Mouse (Mus musculus) monocyte, adult 5-6 weeks (primary cell): Measurements from ENCODE around the gene Slc32a1. TPM values are rescaled to one million over a fixed set of nuclear protein-coding genes. Genes with fewer than 3 reads are reported as not detected.

Source experiments
- ATAC-seq: fragments of 153-309, 156-312 bp; replicated peaks from 2 replicates; pipeline ENCODE4 v1.8.0; 2017; ENCODE audit warnings: mild to moderate bottlenecking; ENCODE audit not compliant: low TSS enrichment, insufficient number of reproducible peaks, severe bottlenecking, poor library complexity, low FRiP score
- total RNA-seq: library from RNA; stranded (forward); fragments of 200-1000, 200-491, 200-594 nt; gene quantifications from 3 replicates; pipeline ENCODE4 v1.2.3, GENCODE M21; 2017

Gene Slc32a1
- total RNA-seq, 1 experiment from 2014 or later, result not detected

GRCm38 (mm10) chr2:158651159-158651908, 40.8 kb downstream of the Slc32a1 start:
- ATAC-seq, result no peak

- peak; percentile 64 for ATAC-seq
Measured at GRCm38 (mm10) chr2:158652985-158653384, 42.4 kb downstream of the Slc32a1 start.

DNA sequence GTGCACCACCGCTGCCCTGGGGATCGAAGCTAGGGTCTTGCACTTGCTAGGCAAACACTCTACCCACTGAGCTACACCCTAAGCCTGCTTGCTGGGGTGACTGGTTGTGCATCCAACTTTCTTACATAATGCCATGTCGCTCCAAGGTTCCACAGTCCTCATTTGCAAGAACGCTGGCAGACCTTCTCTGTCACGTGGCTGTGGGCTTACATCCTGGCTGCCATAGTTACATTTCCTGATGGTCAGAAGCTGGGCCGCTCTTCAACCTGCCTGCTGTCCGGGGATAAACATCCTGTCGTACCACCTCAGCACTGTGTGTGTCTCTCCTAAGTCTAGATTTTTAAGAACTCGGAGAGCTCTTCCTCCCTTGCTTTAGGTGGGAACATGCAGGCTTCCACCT, 44.1 kb downstream of the Slc32a1 start:
- ATAC-seq, result no peak

DNA sequence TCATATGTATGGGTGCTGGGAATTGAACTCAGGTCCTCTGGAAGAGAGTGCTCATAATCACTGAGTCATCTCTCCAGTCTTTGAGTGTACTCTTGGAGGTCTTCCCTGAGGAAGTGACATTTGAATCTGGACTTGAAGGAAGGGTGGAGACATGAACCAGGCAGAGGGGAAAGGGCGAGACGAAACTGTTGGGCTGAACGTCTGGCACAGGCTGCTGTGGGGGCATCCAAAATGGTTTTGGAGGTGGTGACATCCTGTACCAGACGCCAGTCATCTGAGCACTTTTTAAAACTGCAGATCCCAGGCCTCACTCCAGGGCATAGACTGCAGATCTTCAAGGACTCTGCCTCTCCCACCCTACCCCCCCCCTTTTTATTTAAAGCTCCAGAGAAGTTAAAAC, 45.2 kb downstream of the Slc32a1 start:
- no peak for ATAC-seq

GRCm38 (mm10) chr2:158658822-158659221, 48.3 kb downstream of the Slc32a1 start:
- ATAC-seq, result no peak

DNA sequence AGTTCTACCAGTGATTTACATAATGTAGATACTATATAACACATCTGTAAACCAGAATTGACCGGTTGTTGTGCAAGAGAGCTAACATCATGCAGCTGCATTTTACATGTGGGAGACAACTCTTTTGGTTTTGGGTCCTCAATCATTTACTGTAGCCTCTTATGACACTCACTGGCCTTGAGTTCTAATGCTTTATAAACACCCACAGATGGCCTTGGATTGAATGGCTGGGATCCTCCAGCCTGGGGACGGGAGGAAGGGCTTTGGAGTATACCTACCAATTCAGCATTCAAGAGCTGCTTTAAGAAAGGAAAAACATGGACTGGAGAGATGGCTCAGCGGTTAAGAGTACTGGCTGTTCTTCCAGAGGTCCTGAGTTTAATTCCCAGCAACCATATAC, 48.8 kb downstream of the Slc32a1 start:
- ATAC-seq, result no peak

DNA sequence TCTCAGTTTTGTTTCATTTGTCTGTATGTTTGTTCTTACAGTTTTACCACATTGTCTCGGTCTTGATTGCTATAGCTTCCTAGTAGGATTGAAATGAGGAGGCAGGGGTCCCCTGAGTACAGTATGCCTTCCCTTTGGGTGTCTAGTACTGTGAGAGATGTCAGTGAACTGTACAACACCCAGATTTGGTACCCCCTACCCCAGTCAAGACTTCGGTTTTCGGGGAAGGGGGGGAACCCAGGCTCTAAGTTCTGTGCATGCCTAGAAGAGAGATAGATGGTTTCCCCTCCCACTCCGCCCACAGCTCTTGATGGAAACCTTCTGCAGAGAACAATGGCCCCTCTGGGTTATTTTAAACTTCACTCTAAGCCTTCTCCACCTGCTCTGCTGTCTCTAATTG, 54.5 kb downstream of the Slc32a1 start, which contains the start of gene Ppp1r16b:
Gene Ppp1r16b, plus strand, starts transcription at position 301 of the 400 bp plus-strand sequence.
- ATAC-seq, result no peak

Other genes with a start within 250 kb of the Slc32a1 start
- not detected in 3 replicates for gene Snhg11, start 235.1 kb upstream of the Slc32a1 start, total RNA-seq
- gene Ralgapb, start 200.9 kb upstream of the Slc32a1 start, total RNA-seq, result 39.3 to 60.9 TPM (median 51.9 TPM) in 3 replicates
- not detected in 3 replicates for gene Adig, start 108.2 kb upstream of the Slc32a1 start, total RNA-seq
- not detected in 3 replicates for gene Arhgap40, start 98.0 kb upstream of the Slc32a1 start, total RNA-seq
- gene Actr5, start 14.1 kb downstream of the Slc32a1 start, total RNA-seq, result 22.5 to 30.7 TPM (median 30.6 TPM) in 3 replicates
- 16.0 to 28.4 TPM (median 16.3 TPM) in 3 replicates for gene Ppp1r16b, start 54.6 kb downstream of the Slc32a1 start, total RNA-seq
- gene Fam83d, start 157.3 kb downstream of the Slc32a1 start, total RNA-seq, result 1.9 to 2.2 TPM in 2 of 3 replicates, not detected in the other
- 15.9 to 33.1 TPM (median 20.6 TPM) in 3 replicates for gene Dhx35, start 184.0 kb downstream of the Slc32a1 start, total RNA-seq